Mouse (Mus musculus) neural tube, embryonic 13.5 days (tissue): ENCODE results near the gene Spg20. TPM values are rescaled to one million over a fixed set of nuclear protein-coding genes. Genes with fewer than 3 reads are reported as not detected.

Experiments used
- ATAC-seq: fragments of 200-750 bp; cut with Nextera tagmentation; 2 replicates; pipeline ENCODE4 v1.8.0; 2017; ENCODE audit warnings: low read depth, mild to moderate bottlenecking, moderate TSS enrichment, moderate library complexity
- H3K27ac ChIP-seq: fragments of 300-500 bp; sonication (generic); replicated peaks from 2 replicates; pipeline ENCODE4 v1.5.1; 2015; ENCODE audit warnings: moderate library complexity, mild to moderate bottlenecking, inconsistent platforms
- H3K27me3 ChIP-seq: fragments of 300-500 bp; sonication (generic); 2 replicates; pipeline ENCODE4 v1.6.1; 2015; ENCODE audit warnings: mild to moderate bottlenecking, inconsistent platforms
- H3K36me3 ChIP-seq: fragments of 300-500 bp; sonication (generic); 2 replicates; pipeline ENCODE4 v1.6.1; 2015; ENCODE audit warnings: mild to moderate bottlenecking, inconsistent platforms
- H3K4me1 ChIP-seq: fragments of 300-500 bp; sonication (generic); replicated peaks from 2 replicates; pipeline ENCODE4 v1.6.1; 2015; ENCODE audit warnings: inconsistent platforms
- H3K4me2 ChIP-seq: fragments of 300-500 bp; sonication (generic); 2 replicates; pipeline ENCODE4 v1.6.1; 2015; ENCODE audit warnings: inconsistent platforms, mild to moderate bottlenecking, moderate library complexity
- H3K4me3 ChIP-seq: fragments of 300-500 bp; sonication (generic); 2 replicates; pipeline ENCODE4 v1.5.1; 2015; ENCODE audit warnings: mild to moderate bottlenecking, inconsistent platforms
- H3K9ac ChIP-seq: fragments of 300-500 bp; sonication (generic); 2 replicates; pipeline ENCODE4 v1.6.1; 2015; ENCODE audit warnings: moderate library complexity, mild to moderate bottlenecking, inconsistent platforms
- H3K9me3 ChIP-seq: fragments of 300-500 bp; sonication (generic); 2 replicates; pipeline ENCODE4 v1.6.1; 2016; ENCODE audit warnings: inconsistent platforms
- WGBS: fragments of 180-500 bp; shearing (Covaris S2); methylation state at CpG from one replicate; pipeline ENCODE4 v1.1.7; 2015; 5-methylcytosine and 5-hydroxymethylcytosine counted together
- polyA plus RNA-seq: library from polyadenylated mRNA; unstranded; fragments of >200 nt; fragmentation: Nextera tagmentation; extraction: Ambion mirVana; gene quantifications from 2 replicates; pipeline ENCODE4 v1.2.1, GENCODE M21; 2015

Spg20 gene
- polyA plus RNA-seq, 1 experiment from 2014 or later: 20.2 TPM

GRCm38 (mm10) chr3:55101092-55101491 lies 10.8 kb upstream of the Spg20 start:
- Histone ChIP-seq H3K27ac (no peak overlapping the region), H3K4me2 (no peak overlapping the region), H3K4me1 (peaks cover 25% of the 10 kb centered on the region), H3K9me3 (no peaks in the 10 kb centered on the region), H3K36me3 (no peaks in the 10 kb centered on the region), H3K27me3 (no peaks in the 10 kb centered on the region), H3K4me3 (no peak overlapping the region), H3K9ac (no peak overlapping the region)
- ATAC-seq: no peak

- H3K9ac ChIP-seq: no peak overlapping the region
- no peaks in the 10 kb centered on the region for H3K36me3 ChIP-seq
- 89% methylated on average over 14 of the region's 14 CpGs for WGBS
- H3K4me3 ChIP-seq: no peak overlapping the region
- H3K27me3 ChIP-seq: no peaks in the 10 kb centered on the region
- H3K4me2 ChIP-seq: no peak overlapping the region
- ATAC-seq: no peak
- H3K4me1 ChIP-seq: no peaks in the 10 kb centered on the region
- H3K9me3 ChIP-seq: no peaks in the 10 kb centered on the region
- H3K27ac ChIP-seq: no peak overlapping the region
Observed at GRCm38 (mm10) chr3:55105372-55106023, 6.4 kb upstream of the Spg20 start.

GRCm38 (mm10) chr3:55106051-55106450 lies 5.9 kb upstream of the Spg20 start:
- no peak overlapping the region for H3K27ac ChIP-seq
- 91% methylated on average over 17 of the region's 17 CpGs for WGBS
- H3K36me3 ChIP-seq: no peaks in the 10 kb centered on the region
- H3K27me3 ChIP-seq: no peaks in the 10 kb centered on the region
- no peaks in the 10 kb centered on the region for H3K9me3 ChIP-seq
- H3K4me3 ChIP-seq: no peak overlapping the region
- no peaks in the 10 kb centered on the region for H3K4me1 ChIP-seq
- no peak overlapping the region for H3K4me2 ChIP-seq
- no peak overlapping the region for H3K9ac ChIP-seq
- ATAC-seq: no peak

- Histone ChIP-seq H3K9ac (no peak overlapping the region), H3K4me3 (no peak overlapping the region), H3K4me2 (no peak overlapping the region), H3K9me3 (no peaks in the 10 kb centered on the region), H3K27me3 (no peaks in the 10 kb centered on the region), H3K27ac (no peak overlapping the region), H3K4me1 (peaks cover 17% of the 10 kb centered on the region), H3K36me3 (no peaks in the 10 kb centered on the region)
- WGBS: 77% methylated on average over 4 of the region's 4 CpGs
- no peak for ATAC-seq
Observed at GRCm38 (mm10) chr3:55109097-55109496, 2.8 kb upstream of the Spg20 start.

GRCm38 (mm10) chr3:55112710-55113415 lies 955 bp downstream of the Spg20 start:
- Histone ChIP-seq H3K27me3 (no peaks in the 10 kb centered on the region), H3K9me3 (no peaks in the 10 kb centered on the region), H3K4me3 (peak overlapping the region; percentile 92), H3K9ac (peak overlapping the region; percentile 97), H3K27ac (peak overlapping the region; percentile 91), H3K4me1 (peaks cover 25% of the 10 kb centered on the region), H3K36me3 (peaks cover 14% of the 10 kb centered on the region), H3K4me2 (peak overlapping the region; percentile 81)
- 42% methylated on average over 16 of the region's 16 CpGs for WGBS
- no peak for ATAC-seq

GRCm38 (mm10) chr3:55114313-55115065 lies 2.6 kb downstream of the Spg20 start:
- 72% methylated on average over 7 of the region's 7 CpGs for WGBS
- Histone ChIP-seq H3K4me3 (no peak overlapping the region), H3K9ac (no peak overlapping the region), H3K9me3 (no peaks in the 10 kb centered on the region), H3K4me2 (no peak overlapping the region), H3K4me1 (peaks cover 25% of the 10 kb centered on the region), H3K27me3 (no peaks in the 10 kb centered on the region), H3K36me3 (peaks cover 30% of the 10 kb centered on the region), H3K27ac (no peak overlapping the region)
- no peak for ATAC-seq

- H3K9ac ChIP-seq: no peak overlapping the region
- no peak for ATAC-seq
Observed at GRCm38 (mm10) chr3:55115071-55115470, 3.2 kb downstream of the Spg20 start.

GRCm38 (mm10) chr3:55115989-55116388 lies 4.1 kb downstream of the Spg20 start:
- H3K4me2 ChIP-seq: no peak overlapping the region
- H3K9me3 ChIP-seq: no peaks in the 10 kb centered on the region
- H3K4me1 ChIP-seq: peaks cover 25% of the 10 kb centered on the region
- no peak overlapping the region for H3K4me3 ChIP-seq
- H3K9ac ChIP-seq: no peak overlapping the region
- no peaks in the 10 kb centered on the region for H3K27me3 ChIP-seq
- WGBS: 89% methylated on average over 8 of the region's 8 CpGs
- no peak for ATAC-seq
- H3K36me3 ChIP-seq: peaks cover 42% of the 10 kb centered on the region
- no peak overlapping the region for H3K27ac ChIP-seq

More at GRCm38 (mm10) chr3:55115071-55115470, 3.2 kb downstream of the Spg20 start:
- no peak overlapping the region for H3K27ac ChIP-seq
- H3K36me3 ChIP-seq: peaks cover 33% of the 10 kb centered on the region
- no peak overlapping the region for H3K4me2 ChIP-seq
- no peaks in the 10 kb centered on the region for H3K9me3 ChIP-seq
- no peak overlapping the region for H3K4me3 ChIP-seq
- WGBS: 59% methylated on average over 1 of the region's 1 CpGs
- H3K27me3 ChIP-seq: no peaks in the 10 kb centered on the region
- H3K4me1 ChIP-seq: peaks cover 25% of the 10 kb centered on the region

- no peak overlapping the region for H3K9ac ChIP-seq
- no peak overlapping the region for H3K27ac ChIP-seq
- peaks cover 6% of the 10 kb centered on the region; the same call in 1 of the 2 replicates for H3K4me1 ChIP-seq
- H3K27me3 ChIP-seq: no peaks in the 10 kb centered on the region
- no peak overlapping the region for H3K4me3 ChIP-seq
- H3K4me2 ChIP-seq: no peak overlapping the region
- WGBS: 92% methylated on average over 6 of the region's 6 CpGs
- peaks cover 72% of the 10 kb centered on the region for H3K36me3 ChIP-seq
- no peaks in the 10 kb centered on the region for H3K9me3 ChIP-seq
- no peak for ATAC-seq
Observed at GRCm38 (mm10) chr3:55119275-55119898, 7.5 kb downstream of the Spg20 start.

- peaks cover 91% of the 10 kb centered on the region for H3K36me3 ChIP-seq
- no peak overlapping the region for H3K9ac ChIP-seq
- no peaks in the 10 kb centered on the region for H3K4me1 ChIP-seq
- H3K4me3 ChIP-seq: no peak overlapping the region
- no peaks in the 10 kb centered on the region for H3K9me3 ChIP-seq
- ATAC-seq: no peak
- no peak overlapping the region for H3K4me2 ChIP-seq
- 90% methylated on average over 3 of the region's 3 CpGs for WGBS
- H3K27me3 ChIP-seq: no peaks in the 10 kb centered on the region
- H3K27ac ChIP-seq: no peak overlapping the region
Observed at GRCm38 (mm10) chr3:55122336-55122870, 10.5 kb downstream of the Spg20 start.

- no peaks in the 10 kb centered on the region for H3K27me3 ChIP-seq
- no peak overlapping the region for H3K4me3 ChIP-seq
- no peak overlapping the region for H3K27ac ChIP-seq
- H3K4me2 ChIP-seq: no peak overlapping the region
- ATAC-seq: no peak
- WGBS: 94% methylated on average over 4 of the region's 4 CpGs
- no peak overlapping the region for H3K9ac ChIP-seq
- no peaks in the 10 kb centered on the region for H3K4me1 ChIP-seq
- no peaks in the 10 kb centered on the region for H3K9me3 ChIP-seq
- peaks cover 91% of the 10 kb centered on the region for H3K36me3 ChIP-seq
Observed at GRCm38 (mm10) chr3:55123064-55123463, 11.2 kb downstream of the Spg20 start.
